Mouse (Mus musculus): ENCODE measurements around the gene Zfp644. TPM values are rescaled to one million over a fixed set of nuclear protein-coding genes. Genes with fewer than 3 reads are reported as not detected.
A peak's percentile ranks its signal among the peaks of the same experiment; 100 is the strongest.

The Zfp644 gene
- total RNA-seq (2012; rRNA removed), result 65.6 and 73.8 TPM in 2 replicates

- TF ChIP-seq CHD2 (IDR thresholded peaks at IDR 0.05; ENCODE audit: low read depth, low read length) (no peak), ZC3H11A (IDR thresholded peaks at IDR 0.05; ENCODE audit: borderline replicate concordance, low read depth, low read length) (no peak), ZNF384 (IDR thresholded peaks at IDR 0.05; ENCODE audit: low read depth, low read length) (no peak), HCFC1 (IDR thresholded peaks at IDR 0.05; ENCODE audit: borderline replicate concordance, insufficient read depth, low read length) (no peak), MAFK (IDR thresholded peaks at IDR 0.05; ENCODE audit: insufficient read depth, low read depth, low read length) (no peak)
- in situ Hi-C loops (cut with MboI; ENCODE audit: low sequenced_read_pairs in 2 of 2, unreplicated experiment in 2 of 2), result no loop called here
- H3K27ac ChIP-seq (ENCODE audit: insufficient read depth, low read depth, low read length, poor library complexity, severe bottlenecking), result peak within 1 kb of the TSS; percentile 81
Observed at GRCm38 (mm10) chr5:106696396-106697337, at the start of gene Zfp644. Gene Zfp644, minus strand, starts transcription at chr5:106697287.

GRCm38 (mm10) chr5:106739716-106740115 lies 42.6 kb upstream of the Zfp644 start:
- in situ Hi-C loops (cut with MboI; ENCODE audit: low sequenced_read_pairs in 2 of 2, unreplicated experiment in 2 of 2), result no loop called here
- no peak for DNase-seq (ENCODE audit: low read depth, low spot score)
- H3K4me1 ChIP-seq (ENCODE audit: control insufficient read depth in 2 of 2, insufficient read depth in 2 of 2, low read length in 2 of 2, poor library complexity in 1 of 2), result no peaks in the 10 kb centered on the region
- H3K27ac ChIP-seq (ENCODE audit: insufficient read depth, low read depth, low read length, poor library complexity, severe bottlenecking), result no peak overlapping the region
- H3K9ac ChIP-seq (ENCODE audit: insufficient read depth, low read depth, low read length, poor library complexity, severe bottlenecking), result no peak overlapping the region
- no peaks in the 10 kb centered on the region for H3K36me3 ChIP-seq (ENCODE audit: control insufficient read depth, insufficient read depth, low read length, poor library complexity, severe bottlenecking)
- H3K9me3 ChIP-seq (ENCODE audit: control insufficient read depth, insufficient read depth, low read depth, low read length), result no peaks in the 10 kb centered on the region
- H3K4me3 ChIP-seq (ENCODE audit: insufficient read depth in 1 of 2, low read depth in 1 of 2, low read length in 2 of 2, poor library complexity in 1 of 2, severe bottlenecking in 1 of 2), result no peak overlapping the region
- TF ChIP-seq CHD2 (IDR thresholded peaks at IDR 0.05; ENCODE audit: low read depth, low read length) (no peak), HCFC1 (IDR thresholded peaks at IDR 0.05; ENCODE audit: borderline replicate concordance, insufficient read depth, low read length) (no peak), ZC3H11A (IDR thresholded peaks at IDR 0.05; ENCODE audit: borderline replicate concordance, low read depth, low read length) (no peak), MAFK (IDR thresholded peaks at IDR 0.05; ENCODE audit: insufficient read depth, low read depth, low read length) (no peak), ZNF384 (IDR thresholded peaks at IDR 0.05; ENCODE audit: low read depth, low read length) (no peak)

More at GRCm38 (mm10) chr5:106696396-106697337, at the start of gene Zfp644:
- Histone ChIP-seq H3K9ac (ENCODE audit: insufficient read depth, low read depth, low read length, poor library complexity, severe bottlenecking) (peak within 1 kb of the TSS; percentile 98), H3K4me3 (ENCODE audit: insufficient read depth in 1 of 2, low read depth in 1 of 2, low read length in 2 of 2, poor library complexity in 1 of 2, severe bottlenecking in 1 of 2) (peak within 1 kb of the TSS; percentile 76 to 98), H3K4me1 (ENCODE audit: control insufficient read depth in 2 of 2, insufficient read depth in 2 of 2, low read length in 2 of 2, poor library complexity in 1 of 2) (peaks cover 2 to 5% of the 10 kb centered on the region in 2 experiments), H3K9me3 (ENCODE audit: control insufficient read depth, insufficient read depth, low read depth, low read length) (no peaks in the 10 kb centered on the region), H3K36me3 (ENCODE audit: control insufficient read depth, insufficient read depth, low read length, poor library complexity, severe bottlenecking) (peaks cover 2% of the 10 kb centered on the region; the same call in 1 of the 2 replicates)
- DNase-seq (ENCODE audit: low read depth, low spot score), result peak; percentile 79

- H3K4me1 ChIP-seq (ENCODE audit: control insufficient read depth in 2 of 2, insufficient read depth in 2 of 2, low read length in 2 of 2, poor library complexity in 1 of 2), result no peaks in the 10 kb centered on the region
- H3K27ac ChIP-seq (ENCODE audit: insufficient read depth, low read depth, low read length, poor library complexity, severe bottlenecking), result no peak overlapping the region
- no peaks in the 10 kb centered on the region for H3K36me3 ChIP-seq (ENCODE audit: control insufficient read depth, insufficient read depth, low read length, poor library complexity, severe bottlenecking)
- no peak for TF ChIP-seq CHD2 (IDR thresholded peaks at IDR 0.05; ENCODE audit: low read depth, low read length)
- no peak for TF ChIP-seq MAFK (IDR thresholded peaks at IDR 0.05; ENCODE audit: insufficient read depth, low read depth, low read length)
- TF ChIP-seq ZNF384 (IDR thresholded peaks at IDR 0.05; ENCODE audit: low read depth, low read length), result no peak
- TF ChIP-seq ZC3H11A (IDR thresholded peaks at IDR 0.05; ENCODE audit: borderline replicate concordance, low read depth, low read length), result no peak
- no peak for TF ChIP-seq HCFC1 (IDR thresholded peaks at IDR 0.05; ENCODE audit: borderline replicate concordance, insufficient read depth, low read length)
- no peak overlapping the region for H3K9ac ChIP-seq (ENCODE audit: insufficient read depth, low read depth, low read length, poor library complexity, severe bottlenecking)
- H3K9me3 ChIP-seq (ENCODE audit: control insufficient read depth, insufficient read depth, low read depth, low read length), result no peaks in the 10 kb centered on the region
- in situ Hi-C loops (cut with MboI; ENCODE audit: low sequenced_read_pairs in 2 of 2, unreplicated experiment in 2 of 2), result no loop called here
- no peak for DNase-seq (ENCODE audit: low read depth, low spot score)
- H3K4me3 ChIP-seq (ENCODE audit: insufficient read depth in 1 of 2, low read depth in 1 of 2, low read length in 2 of 2, poor library complexity in 1 of 2, severe bottlenecking in 1 of 2), result no peak overlapping the region
Observed at GRCm38 (mm10) chr5:106723487-106723886, 26.4 kb upstream of the Zfp644 start.

GRCm38 (mm10) chr5:106722771-106723170 lies 25.7 kb upstream of the Zfp644 start:
- H3K27ac ChIP-seq (ENCODE audit: insufficient read depth, low read depth, low read length, poor library complexity, severe bottlenecking), result no peak overlapping the region
- H3K4me1 ChIP-seq (ENCODE audit: control insufficient read depth in 2 of 2, insufficient read depth in 2 of 2, low read length in 2 of 2, poor library complexity in 1 of 2), result no peaks in the 10 kb centered on the region
- no peaks in the 10 kb centered on the region for H3K36me3 ChIP-seq (ENCODE audit: control insufficient read depth, insufficient read depth, low read length, poor library complexity, severe bottlenecking)
- DNase-seq (ENCODE audit: low read depth, low spot score), result no peak
- H3K9me3 ChIP-seq (ENCODE audit: control insufficient read depth, insufficient read depth, low read depth, low read length), result no peaks in the 10 kb centered on the region
- H3K9ac ChIP-seq (ENCODE audit: insufficient read depth, low read depth, low read length, poor library complexity, severe bottlenecking), result no peak overlapping the region
- in situ Hi-C loops (cut with MboI; ENCODE audit: low sequenced_read_pairs in 2 of 2, unreplicated experiment in 2 of 2), result no loop called here
- no peak overlapping the region for H3K4me3 ChIP-seq (ENCODE audit: insufficient read depth in 1 of 2, low read depth in 1 of 2, low read length in 2 of 2, poor library complexity in 1 of 2, severe bottlenecking in 1 of 2)
- TF ChIP-seq HCFC1 (IDR thresholded peaks at IDR 0.05; ENCODE audit: borderline replicate concordance, insufficient read depth, low read length), result no peak
- no peak for TF ChIP-seq CHD2 (IDR thresholded peaks at IDR 0.05; ENCODE audit: low read depth, low read length)
